Mouse (Mus musculus) kidney, adult 8-10 months (tissue): ENCODE data around the gene Tie1.

ENCODE experiments used
- DNase-seq, 2 experiments: peaks; one replicate each; pipeline ENCODE4 v3.0.0; 2022

Tie1 gene

GRCm38 (mm10) chr4:118472687-118473086 is 17.2 kb downstream of the Tie1 start:
- DNase-seq: no peak

- no peak for DNase-seq
These were observed 18.6 kb downstream of the Tie1 start for GRCm38 (mm10) chr4:118471281-118471680.

DNA sequence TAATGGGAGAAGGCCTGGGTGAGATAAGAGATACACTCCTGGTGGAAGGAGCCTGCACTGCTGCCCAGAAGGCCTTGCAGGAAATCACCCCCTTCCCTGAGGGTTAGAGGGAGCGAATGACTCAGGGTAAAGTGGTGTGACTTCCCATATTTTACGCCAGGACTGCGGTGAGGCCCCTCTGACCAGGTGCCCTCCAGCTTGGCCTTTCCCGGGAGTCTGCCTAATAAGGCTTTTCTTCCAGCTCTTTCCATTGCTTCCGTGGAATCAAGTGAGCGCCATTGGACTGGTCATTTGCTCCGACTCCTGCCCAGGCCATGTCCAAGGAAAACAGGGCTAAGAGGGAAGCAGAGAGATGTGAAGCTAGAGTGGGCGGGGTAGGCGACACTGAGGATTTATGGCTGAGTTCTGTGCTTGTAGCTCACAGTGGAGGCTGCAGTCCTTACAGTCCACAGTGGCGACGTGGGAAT is 24.1 kb downstream of the Tie1 start:
- no peak for DNase-seq

DNA sequence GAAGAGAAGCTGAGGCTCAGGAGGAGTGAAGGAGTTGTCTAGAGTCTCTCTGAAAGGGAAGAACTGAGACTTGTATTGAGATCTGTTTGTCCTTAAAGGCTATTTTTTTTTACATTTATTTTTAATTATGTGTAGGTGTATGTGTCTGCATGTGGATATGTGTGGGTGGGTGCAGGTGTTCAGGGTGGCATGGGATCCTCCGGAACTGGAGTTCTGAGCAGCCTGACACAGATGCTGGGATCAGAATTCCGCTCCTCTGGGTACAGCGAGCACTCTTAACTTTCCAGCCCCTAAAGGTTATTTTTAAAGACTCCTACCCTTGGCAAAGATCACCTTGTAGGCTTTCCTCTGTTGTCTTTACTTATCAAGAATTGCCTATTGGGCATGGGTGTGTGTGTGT is 24.9 kb downstream of the Tie1 start:
- no peak for DNase-seq

DNA sequence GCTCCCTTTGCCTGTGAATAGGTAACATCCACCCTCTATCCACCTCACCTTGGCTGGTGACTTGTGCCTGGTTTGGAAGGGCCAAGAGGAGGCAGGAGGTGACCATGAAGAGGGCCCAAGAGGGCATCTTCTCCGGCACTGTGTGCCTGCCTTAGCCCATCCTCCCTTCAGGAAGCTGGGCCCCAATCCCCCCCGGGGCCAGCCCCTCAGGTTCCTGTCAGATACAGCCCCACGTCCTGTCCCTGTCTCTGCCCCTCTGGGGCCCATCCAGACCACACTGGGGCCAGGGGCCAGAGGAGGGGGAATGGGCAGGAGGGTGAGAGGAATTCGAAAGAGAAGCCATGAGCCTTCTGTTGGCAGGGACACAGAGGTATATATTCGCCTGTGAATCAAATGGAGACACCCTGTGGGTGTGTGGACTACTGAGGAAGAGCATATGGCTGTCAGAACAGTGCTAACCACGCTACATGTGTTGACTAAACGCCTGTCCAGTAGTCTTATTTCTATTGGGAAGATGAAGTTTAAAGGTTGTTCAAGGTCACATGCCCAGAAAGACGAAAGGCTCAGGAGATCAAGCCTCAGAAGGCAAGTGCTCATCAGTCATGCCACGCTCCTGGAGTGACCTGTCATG is 32.4 kb downstream of the Tie1 start, which contains the start of gene Mpl:
TSS of gene Mpl (minus strand) at position 169 of the 631 bp plus-strand sequence.
- no peak for DNase-seq

DNA sequence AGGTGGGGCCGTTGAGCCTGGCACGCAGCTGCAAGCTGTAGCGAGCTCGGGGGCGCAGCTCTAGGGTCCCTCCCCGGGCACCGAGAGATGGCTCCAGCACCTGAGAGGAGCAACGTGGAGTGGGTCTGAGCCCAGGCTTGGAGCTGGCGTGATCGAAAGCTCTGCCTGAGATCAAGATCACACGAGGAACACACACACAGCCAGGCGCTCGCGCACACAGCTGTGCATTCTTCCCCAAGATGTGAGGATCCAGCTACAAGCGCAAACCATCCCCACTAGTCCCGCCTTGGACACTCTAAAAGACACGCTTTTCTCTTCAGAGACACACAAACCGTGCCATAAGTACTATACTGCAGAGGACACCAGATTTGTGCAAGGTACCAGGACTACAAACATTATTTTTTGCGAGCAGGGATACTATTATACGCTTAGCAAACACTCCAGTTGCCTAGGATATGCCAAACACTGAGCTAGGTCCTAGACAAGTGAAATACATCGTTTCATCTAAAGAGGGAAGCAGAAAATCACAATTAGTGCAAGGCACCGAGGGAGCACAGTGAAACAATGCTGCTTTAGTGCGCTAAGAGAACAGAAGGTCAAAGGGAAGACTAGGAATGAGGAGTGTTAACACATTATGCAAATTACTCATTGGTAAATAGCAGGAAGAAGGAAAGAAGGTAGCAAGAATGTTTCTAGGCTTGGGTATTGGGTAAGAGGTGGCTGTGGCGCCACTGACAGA is 43.3 kb downstream of the Tie1 start:
- no peak for DNase-seq

GRCm38 (mm10) chr4:118445781-118446414 is 44.0 kb downstream of the Tie1 start:
- peak; percentile 52 to 60 for DNase-seq

DNA sequence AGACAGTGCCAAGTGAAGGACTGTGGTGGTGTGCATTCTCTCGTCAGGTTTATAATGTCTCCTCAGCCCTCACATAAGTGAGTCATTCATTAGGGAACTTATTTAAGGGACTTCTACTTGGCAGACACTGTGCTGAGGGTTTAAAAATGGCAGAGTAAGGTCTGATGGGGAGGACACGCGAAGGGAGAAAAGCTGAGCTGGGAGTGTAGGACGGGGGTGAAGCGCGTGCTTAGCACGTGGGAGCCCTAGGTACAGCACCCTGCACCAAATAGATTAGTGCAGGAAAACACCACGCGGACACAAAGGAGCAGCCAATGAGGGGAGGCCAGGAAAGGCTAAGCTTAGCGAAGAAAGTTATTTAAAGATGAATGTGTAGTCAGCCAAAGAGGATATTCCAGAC is 44.8 kb downstream of the Tie1 start:
- DNase-seq: no peak

GRCm38 (mm10) chr4:118437829-118438253 is 52.0 kb downstream of the Tie1 start:
- no peak for DNase-seq

DNA sequence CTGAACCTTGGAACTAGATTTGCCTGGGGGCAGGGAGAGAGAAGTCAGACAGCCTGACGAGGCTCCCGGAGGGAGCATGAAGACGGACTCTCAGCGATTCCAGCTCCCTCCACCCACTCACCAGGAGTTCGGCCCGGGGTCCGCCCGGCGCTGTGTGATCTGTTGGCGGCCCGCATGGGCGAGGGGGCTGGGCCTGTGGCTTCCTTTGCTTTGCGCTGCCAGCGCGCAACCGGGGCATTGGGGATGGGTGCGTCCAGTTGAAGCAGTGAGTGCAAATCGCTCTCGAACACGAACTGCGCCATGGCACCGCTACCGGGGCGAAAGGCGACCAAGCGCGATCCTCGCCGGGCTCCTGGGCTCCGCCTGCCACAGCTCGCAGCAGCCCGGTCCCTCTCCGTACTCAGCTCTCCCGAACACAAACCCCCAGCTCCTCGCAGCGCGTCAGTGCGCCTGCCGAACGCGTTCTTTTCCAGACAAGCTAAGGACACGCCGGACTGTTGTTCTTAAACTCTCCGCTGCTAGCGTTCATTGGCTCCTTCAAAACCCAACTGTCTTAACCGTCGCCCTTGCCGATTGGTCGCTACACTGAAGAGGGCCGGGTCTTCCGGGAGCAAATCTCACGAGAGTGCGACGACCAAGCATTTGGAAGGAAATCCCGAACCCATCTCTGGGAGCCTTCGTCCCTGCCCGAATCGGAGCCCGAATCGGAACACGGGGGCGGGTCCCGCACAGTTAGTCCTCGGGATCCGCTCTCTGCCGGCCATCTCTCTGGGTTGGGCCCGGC is 52.8 kb downstream of the Tie1 start, which contains the start of gene Cdc20:
TSS of gene Cdc20 (minus strand) at position 533 of the 784 bp plus-strand sequence.
- DNase-seq: peak; percentile 84 to 88

DNA sequence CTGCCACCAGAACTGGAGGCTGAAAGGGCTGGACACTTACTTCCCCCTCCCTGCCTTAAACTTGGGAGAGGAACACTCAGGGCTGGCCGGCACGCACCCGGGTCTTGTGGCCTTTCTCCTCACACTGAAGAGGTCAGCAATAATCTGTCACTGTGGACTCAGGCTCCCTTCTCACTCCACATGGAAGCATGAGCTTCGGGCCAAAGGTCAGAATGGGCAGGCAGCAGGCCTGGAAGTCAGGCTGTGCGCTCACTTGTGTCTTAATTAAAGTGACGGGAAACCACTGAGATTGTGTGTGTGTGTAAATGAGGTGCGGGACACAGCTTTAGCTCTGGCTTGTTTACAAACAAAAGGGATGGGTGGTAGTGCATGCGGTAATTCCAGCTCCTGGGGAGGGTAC is 57.5 kb downstream of the Tie1 start:
- peak; percentile 79 to 83 for DNase-seq

GRCm38 (mm10) chr4:118429215-118429895 is 60.5 kb downstream of the Tie1 start:
- DNase-seq: peak; percentile 53 to 62

DNA sequence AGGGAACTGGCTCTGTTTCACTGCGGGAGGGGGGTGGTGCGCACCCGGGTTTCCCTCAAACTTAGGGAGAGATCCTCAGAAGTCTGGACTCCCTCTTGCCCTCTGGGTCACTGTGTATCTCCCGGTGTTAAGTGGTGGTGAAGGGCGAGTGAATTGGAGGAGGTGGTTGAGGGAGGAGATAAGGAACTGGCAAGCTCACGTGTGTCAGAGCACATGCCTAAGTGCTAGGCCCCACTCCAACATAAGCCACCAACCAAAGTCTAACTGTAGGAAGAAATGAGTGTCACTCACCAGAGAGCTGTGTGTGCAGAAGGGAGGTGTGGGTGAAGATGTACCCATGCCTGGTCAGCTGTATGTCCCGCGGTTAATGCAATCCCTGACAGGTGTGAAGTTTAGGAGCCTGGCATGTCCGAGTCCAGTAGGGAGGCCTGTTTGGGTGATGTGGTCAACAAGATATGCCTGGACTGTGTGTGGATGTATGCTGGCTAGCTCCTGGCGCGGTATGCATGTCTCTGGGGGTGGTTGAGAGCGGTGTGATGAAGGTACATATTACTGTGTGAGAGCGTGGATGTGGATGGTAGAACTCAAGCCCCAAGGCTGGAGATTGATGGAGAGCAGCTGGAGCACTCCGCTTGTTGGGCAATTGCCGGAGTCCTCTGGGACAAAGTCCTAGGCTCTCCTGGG is 61.2 kb downstream of the Tie1 start:
- DNase-seq: peak; percentile 23 to 52

DNA sequence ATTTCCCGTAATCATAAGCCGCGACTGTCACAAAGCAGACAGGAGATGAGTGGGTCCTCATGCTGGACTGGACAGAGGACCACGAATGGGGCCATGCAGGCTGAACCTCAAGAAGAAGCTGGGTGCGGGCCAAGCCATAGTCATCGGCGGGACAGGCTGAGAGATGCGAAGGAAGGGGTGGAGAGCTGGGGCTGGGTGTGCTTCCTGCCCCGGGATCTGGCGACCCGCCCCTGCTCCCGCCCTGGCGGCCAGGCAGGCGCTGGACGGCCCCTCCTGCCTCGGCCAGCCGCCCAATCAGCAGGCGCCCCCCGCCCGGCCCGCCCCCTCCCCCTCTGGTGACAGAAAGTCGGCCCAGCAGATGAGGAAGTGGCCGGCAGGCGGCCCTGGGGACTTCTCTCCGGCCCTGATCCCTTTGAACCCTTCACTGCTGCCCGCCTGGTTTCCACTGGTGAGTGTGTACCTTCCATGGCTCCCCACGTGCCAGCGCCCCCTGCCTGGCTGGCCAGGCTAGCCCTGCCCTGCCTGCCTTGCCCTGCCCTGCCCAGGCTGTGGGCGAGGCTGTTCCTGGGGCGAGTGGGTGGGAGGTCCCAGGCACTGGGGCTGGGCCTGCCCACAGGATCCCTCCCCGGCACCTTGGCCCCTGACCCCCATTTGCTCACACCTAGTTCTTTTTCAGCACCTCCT is 62.0 kb downstream of the Tie1 start, which contains the start of gene Elovl1:
TSS of gene Elovl1 (plus strand) at position 326 of the 684 bp plus-strand sequence.
- DNase-seq: peak; percentile 88 to 92

DNA sequence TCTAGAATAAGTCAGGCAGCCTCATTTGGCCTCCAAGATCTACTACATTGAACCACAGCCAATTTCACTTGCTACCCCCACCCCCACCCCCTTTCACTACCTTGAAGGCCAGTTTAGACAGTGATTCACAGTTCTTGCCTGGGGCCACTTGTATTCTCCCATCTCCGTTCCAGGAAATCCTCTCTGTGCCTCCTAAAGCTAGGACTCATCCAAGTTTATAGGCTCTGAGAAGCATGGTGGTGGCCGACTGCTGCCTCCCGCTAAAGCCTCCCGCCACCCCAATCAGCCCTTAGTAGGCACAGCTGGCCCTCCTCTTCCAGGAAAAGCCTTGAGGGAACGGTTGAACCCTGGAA is 62.5 kb downstream of the Tie1 start:
- DNase-seq: no peak

GRCm38 (mm10) chr4:118425374-118425773 is 64.5 kb downstream of the Tie1 start:
- DNase-seq: no peak

- no peak for DNase-seq
These were observed 65.2 kb downstream of the Tie1 start for GRCm38 (mm10) chr4:118424541-118425160.

GRCm38 (mm10) chr4:118421384-118421783 is 68.5 kb downstream of the Tie1 start:
- DNase-seq: peak in 1 of 2 experiments; percentile 31
